Mouse (Mus musculus): ENCODE measurements around the gene Rps6kc1. TPM values are rescaled to one million over a fixed set of nuclear protein-coding genes. Genes with fewer than 3 reads are reported as not detected.

Rps6kc1 gene
- total RNA-seq, 4 experiments from 2014 or later, result 112 to 133 (median 128) TPM

DNA sequence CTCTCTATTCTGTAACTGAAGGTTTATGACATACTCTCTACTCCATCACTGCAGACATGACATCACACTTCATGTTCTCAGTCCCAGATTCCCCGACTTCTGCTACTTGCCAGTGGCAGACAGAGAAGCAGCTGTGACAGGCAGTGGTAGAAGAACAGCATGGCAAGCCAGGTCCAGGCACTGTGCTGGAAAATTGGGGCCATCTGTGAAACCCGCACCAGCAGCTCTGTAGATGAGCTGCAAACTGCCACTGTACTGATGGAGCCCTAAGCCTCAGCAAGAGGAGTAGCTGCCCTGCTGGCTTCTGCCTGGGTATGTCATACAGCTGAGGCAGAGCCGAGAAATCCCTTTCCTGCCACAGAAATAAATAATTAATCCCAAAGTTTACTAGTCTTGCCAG is 236.1 kb downstream of the Rps6kc1 start:
- no peak for DNase-seq (ENCODE audit: low spot score in 2 of 2)

DNA sequence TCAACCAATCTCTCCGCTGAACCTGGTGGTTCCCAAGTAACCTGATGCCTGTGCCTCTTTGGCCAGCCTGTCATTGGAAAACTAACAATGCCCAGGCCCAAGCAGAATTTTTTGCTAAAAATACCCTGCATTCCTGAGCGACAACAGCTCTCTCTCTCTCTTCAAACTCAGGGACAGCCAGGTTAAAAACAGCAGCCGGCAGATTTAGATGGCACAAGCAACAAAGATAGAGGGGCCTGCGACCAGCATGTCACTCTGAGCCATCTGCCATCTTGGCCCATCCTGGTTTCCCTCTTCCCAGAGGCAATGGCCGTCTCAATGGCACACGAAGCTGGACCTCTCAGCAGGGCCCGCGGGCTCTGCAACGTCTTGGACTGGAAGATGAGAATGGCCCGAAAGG is 242.5 kb downstream of the Rps6kc1 start:
- no peak for DNase-seq (ENCODE audit: low spot score in 2 of 2)

GRCm38 (mm10) chr1:190667821-190668220 is 243.7 kb downstream of the Rps6kc1 start:
- peak in 1 of 2 experiments; percentile 29 for DNase-seq (ENCODE audit: low spot score in 2 of 2)

DNA sequence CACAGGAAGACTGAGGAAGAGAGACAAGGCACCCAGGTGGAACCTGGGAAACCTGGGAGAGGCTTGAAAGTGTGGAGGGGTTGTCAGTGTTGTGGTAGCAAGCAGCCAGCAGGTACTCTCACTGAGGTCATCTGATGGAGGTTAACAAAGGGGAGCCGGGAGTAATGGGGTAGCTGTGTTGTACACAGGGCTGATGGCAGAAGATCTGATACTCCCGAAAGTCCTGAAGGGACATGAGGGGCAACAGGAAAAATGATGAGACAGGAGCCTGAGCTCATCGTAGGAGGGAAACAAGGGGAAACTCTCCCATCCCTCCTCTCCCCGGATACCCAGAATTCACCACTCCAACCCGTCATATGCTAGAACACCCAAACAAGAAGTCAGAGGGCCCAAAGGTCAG is 244.2 kb downstream of the Rps6kc1 start:
- no peak for DNase-seq (ENCODE audit: low spot score in 2 of 2)

GRCm38 (mm10) chr1:190665490-190665875 is 246.1 kb downstream of the Rps6kc1 start:
- no peak for DNase-seq (ENCODE audit: low spot score in 2 of 2)

- no peak for DNase-seq (ENCODE audit: low spot score in 2 of 2)
Measured at GRCm38 (mm10) chr1:190664767-190665489, 246.6 kb downstream of the Rps6kc1 start.

DNA sequence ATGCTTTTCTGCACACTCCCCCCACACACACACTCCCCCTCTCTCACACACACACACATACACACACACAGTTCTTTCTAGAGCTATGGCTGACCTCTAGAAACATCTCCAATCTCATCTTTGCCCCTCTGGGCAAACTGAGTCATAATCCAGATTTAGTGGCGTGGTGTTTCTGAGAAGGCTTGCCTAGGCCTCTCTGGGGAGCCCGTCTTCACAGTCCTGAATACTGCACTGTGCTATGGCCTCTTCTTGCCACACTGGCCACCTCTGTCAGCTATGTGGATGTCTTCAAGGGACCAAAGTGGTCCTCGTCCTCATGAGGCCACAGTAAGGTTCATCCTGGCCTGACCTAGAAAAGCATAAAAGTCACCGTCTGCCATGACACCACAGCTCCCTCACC is 247.6 kb downstream of the Rps6kc1 start:
- DNase-seq (ENCODE audit: low spot score in 2 of 2), result no peak

GRCm38 (mm10) chr1:190662736-190663135 is 248.8 kb downstream of the Rps6kc1 start:
- DNase-seq (ENCODE audit: low spot score in 2 of 2), result no peak

DNA sequence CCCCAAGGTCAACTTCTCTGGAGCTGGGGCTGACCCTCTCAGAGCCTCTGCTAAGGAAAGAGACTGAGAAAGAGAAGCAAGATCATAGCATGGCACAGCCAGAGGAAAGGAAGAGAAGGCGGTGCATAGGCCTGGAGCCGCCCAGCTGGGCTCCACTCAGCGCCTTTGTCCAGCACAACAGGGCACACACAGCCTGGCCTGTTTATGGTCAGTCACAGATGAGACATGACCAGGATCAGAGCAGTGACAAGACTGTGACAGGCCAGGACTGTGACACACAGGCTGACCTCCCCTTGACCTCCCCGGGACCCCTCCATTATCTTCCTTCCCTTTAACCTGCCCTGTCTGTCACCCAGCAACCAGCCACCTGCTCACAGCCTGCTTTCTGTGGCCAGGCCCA is 249.8 kb downstream of the Rps6kc1 start:
- no peak for DNase-seq (ENCODE audit: low spot score in 2 of 2)

GRCm38 (mm10) chr1:190661249-190661648 is 250.3 kb downstream of the Rps6kc1 start:
- DNase-seq (ENCODE audit: low spot score in 2 of 2), result no peak

- DNase-seq (ENCODE audit: low spot score in 2 of 2), result peak; percentile 20 to 72
Measured at GRCm38 (mm10) chr1:190659722-190660502, 251.7 kb downstream of the Rps6kc1 start.

DNA sequence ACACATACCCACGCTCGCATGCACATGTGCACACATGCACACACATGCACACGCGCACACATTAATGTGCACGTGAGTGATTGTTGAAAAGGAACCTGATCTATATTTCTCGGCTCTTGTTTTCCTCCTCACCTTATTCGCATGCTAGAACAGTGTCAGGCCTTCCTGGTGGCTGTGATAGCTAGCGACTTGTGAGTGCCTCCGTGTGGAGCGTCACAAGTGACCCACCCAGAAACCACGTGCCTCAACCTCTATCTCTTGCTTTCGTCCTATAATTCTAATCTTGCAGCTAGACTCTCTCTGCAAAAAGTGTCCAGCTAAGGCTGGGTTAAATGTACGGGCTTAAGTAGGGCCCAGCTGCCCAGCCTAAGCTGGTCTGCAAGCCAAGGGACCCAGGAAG is 253.3 kb downstream of the Rps6kc1 start:
- no peak for DNase-seq (ENCODE audit: low spot score in 2 of 2)

GRCm38 (mm10) chr1:190656089-190656488 is 255.5 kb downstream of the Rps6kc1 start:
- DNase-seq (ENCODE audit: low spot score in 2 of 2), result no peak

GRCm38 (mm10) chr1:190655651-190656050 is 255.9 kb downstream of the Rps6kc1 start:
- DNase-seq (ENCODE audit: low spot score in 2 of 2), result no peak

DNA sequence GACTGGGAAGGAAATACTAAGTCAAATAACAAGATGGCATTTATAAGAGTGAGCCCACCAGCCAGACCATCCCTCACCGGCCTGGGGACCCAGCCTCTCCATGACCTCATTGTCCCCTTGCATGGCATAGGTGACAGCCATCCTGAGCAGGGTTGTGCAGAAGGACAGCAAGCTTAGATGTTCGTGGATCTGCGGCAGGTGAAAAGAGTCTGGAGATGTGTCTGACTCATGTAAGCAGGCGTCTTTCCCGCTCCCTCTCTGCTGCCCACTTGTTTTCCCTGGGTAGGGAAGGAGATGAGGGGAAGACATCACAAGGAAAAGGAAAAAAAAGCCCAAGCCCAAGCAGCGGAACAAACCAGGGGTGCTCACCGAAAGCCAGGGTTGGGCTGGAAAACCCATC is 256.5 kb downstream of the Rps6kc1 start:
- no peak for DNase-seq (ENCODE audit: low spot score in 2 of 2)

DNA sequence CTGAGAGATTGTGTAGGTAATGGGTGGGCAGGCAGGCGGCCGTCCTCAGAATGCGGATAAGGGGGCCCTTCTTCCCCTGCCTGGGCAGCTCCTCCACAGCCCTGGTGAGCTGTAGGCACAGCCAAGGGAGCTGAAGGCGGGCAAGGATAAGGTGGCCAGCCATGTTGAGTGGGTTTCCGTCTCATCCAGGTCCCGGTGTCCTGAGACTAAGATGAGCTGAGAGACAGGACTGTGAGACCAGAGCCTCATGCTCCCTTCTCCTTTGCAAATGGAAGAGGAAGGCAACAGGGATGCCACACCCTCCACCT is 256.9 kb downstream of the Rps6kc1 start:
- no peak for DNase-seq (ENCODE audit: low spot score in 2 of 2)

DNA sequence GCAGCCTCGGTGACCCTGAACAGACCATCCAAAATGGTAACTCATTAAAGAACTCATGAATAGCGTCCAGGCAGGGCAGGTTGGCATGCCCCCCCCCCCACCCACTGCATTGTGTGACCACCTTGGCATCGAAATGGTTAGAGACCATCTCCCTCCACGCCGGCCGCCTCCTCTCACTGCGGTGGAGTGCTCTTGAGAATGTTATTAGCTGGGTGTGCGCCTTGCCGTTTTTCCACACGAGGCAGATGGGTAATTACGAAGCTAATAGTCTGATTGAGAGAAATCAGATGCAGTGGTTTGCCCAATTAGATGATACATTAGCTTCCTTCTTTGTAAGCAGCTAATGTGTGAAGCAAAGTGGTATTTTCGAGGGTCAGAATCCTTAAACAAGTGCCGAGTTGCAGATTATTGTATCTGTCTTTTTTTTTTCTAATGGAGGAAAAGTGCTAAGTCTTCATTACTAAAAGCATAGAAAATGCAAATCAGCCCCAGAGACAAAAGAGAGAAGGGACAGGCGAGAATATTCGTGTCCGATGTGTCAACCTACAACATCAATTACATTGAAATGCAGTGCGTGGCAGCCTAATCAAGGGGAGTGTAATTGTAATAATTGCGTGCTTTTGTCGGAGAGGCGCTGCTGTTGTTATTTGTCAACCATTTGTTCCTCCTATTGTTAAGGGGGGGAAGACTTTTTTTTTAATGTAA is 257.4 kb downstream of the Rps6kc1 start:
- DNase-seq (ENCODE audit: low spot score in 2 of 2), result no peak

GRCm38 (mm10) chr1:190653081-190653480 is 258.5 kb downstream of the Rps6kc1 start:
- DNase-seq (ENCODE audit: low spot score in 2 of 2), result no peak
